Mouse (Mus musculus) forebrain, embryonic 14.5 days (tissue): ENCODE data around the gene Mrpl44. TPM values are rescaled to one million over a fixed set of nuclear protein-coding genes. Genes with fewer than 3 reads are reported as not detected.
A peak's percentile ranks its signal among the peaks of the same experiment; 100 is the strongest.

ENCODE experiments used
- ATAC-seq: fragments of 200-750 bp; cut with Nextera tagmentation; 2 replicates; pipeline ENCODE4 v1.8.0; 2017; ENCODE audit warnings: mild to moderate bottlenecking, moderate library complexity
- DNase-seq: peaks from one replicate; pipeline ENCODE4 v3.0.0-alpha.2; 2015; ENCODE audit warnings: low spot score
- H3K27ac ChIP-seq: fragments of 300-500 bp; sonication (generic); 2 replicates; pipeline ENCODE4 v1.5.1; 2014; ENCODE audit warnings: low read depth, mild to moderate bottlenecking, control low read depth, low read length, moderate library complexity
- H3K27me3 ChIP-seq: fragments of 300-500 bp; sonication (generic); replicated peaks from 2 replicates; pipeline ENCODE4 v1.6.1; 2014; ENCODE audit warnings: low read length, control low read depth, mixed read lengths; ENCODE audit not compliant: control insufficient read depth, insufficient read depth
- H3K36me3 ChIP-seq: fragments of 300-500 bp; sonication (generic); 2 replicates; pipeline ENCODE4 v1.6.1; 2014; ENCODE audit warnings: low read length, control low read depth; ENCODE audit not compliant: control insufficient read depth, insufficient read depth
- H3K4me1 ChIP-seq: fragments of 300-500 bp; sonication (generic); 2 replicates; pipeline ENCODE4 v1.6.1; 2014; ENCODE audit warnings: antibody characterized with exemption, low read length, control low read depth; ENCODE audit not compliant: control insufficient read depth, insufficient read depth
- H3K4me2 ChIP-seq: fragments of 300-500 bp; sonication (generic); 2 replicates; pipeline ENCODE4 v1.6.1; 2014; ENCODE audit warnings: mild to moderate bottlenecking, control low read depth, low read length
- H3K4me3 ChIP-seq: fragments of 300-500 bp; sonication (generic); 2 replicates; pipeline ENCODE4 v1.5.1; 2014; ENCODE audit warnings: low read depth, low read length, control low read depth
- H3K9ac ChIP-seq: fragments of 300-500 bp; sonication (generic); 2 replicates; pipeline ENCODE4 v1.6.1; 2014; ENCODE audit warnings: mild to moderate bottlenecking, low read length, control low read depth, moderate library complexity
- H3K9me3 ChIP-seq: fragments of 300-500 bp; sonication (generic); replicated peaks from 2 replicates; pipeline ENCODE4 v1.6.1; 2016; ENCODE audit warnings: low read length, control low read depth, mixed read lengths; ENCODE audit not compliant: control insufficient read depth
- WGBS: fragments of 180-500 bp; shearing (Covaris S2); extraction: QIAGEN DNeasy Blood & Tissue Kit; methylation state at CpG from one replicate; pipeline ENCODE4 v1.1.7; 2014; 5-methylcytosine and 5-hydroxymethylcytosine counted together
- polyA plus RNA-seq: library from polyadenylated mRNA; unstranded; fragments of >200 nt; fragmentation: Nextera tagmentation; extraction: Ambion mirVana; gene quantifications from 2 replicates; pipeline ENCODE4 v1.2.1, GENCODE M21; 2014

Gene Mrpl44
- polyA plus RNA-seq, 1 experiment from 2014 or later, result 42.7 TPM

- no peaks in the 10 kb centered on the region for H3K36me3 ChIP-seq
- DNase-seq, result no peak
- no peaks in the 10 kb centered on the region for H3K27me3 ChIP-seq
- H3K4me2 ChIP-seq, result peak overlapping the region; percentile 36
- no peak overlapping the region for H3K4me3 ChIP-seq
- WGBS, result 55% methylated on average over 5 of the region's 5 CpGs
- no peaks in the 10 kb centered on the region for H3K9me3 ChIP-seq
- no peak for ATAC-seq
- no peak overlapping the region for H3K27ac ChIP-seq
- H3K4me1 ChIP-seq, result peaks cover 14% of the 10 kb centered on the region
- H3K9ac ChIP-seq, result no peak overlapping the region
Measured at GRCm38 (mm10) chr1:79759436-79759972, 16.3 kb upstream of the Mrpl44 start.

GRCm38 (mm10) chr1:79760656-79761055 lies 15.2 kb upstream of the Mrpl44 start:
- H3K9ac ChIP-seq, result peak overlapping the region; percentile 86
- no peaks in the 10 kb centered on the region for H3K36me3 ChIP-seq
- H3K27ac ChIP-seq, result no peak overlapping the region
- DNase-seq (no peak), ATAC-seq (peak; percentile 4; the same call in 1 of the 2 replicates)
- peak overlapping the region; percentile 74 for H3K4me2 ChIP-seq
- peak overlapping the region; percentile 76 for H3K4me3 ChIP-seq
- WGBS, result 4% methylated on average over 11 of the region's 11 CpGs
- no peaks in the 10 kb centered on the region for H3K27me3 ChIP-seq
- no peaks in the 10 kb centered on the region for H3K9me3 ChIP-seq
- H3K4me1 ChIP-seq, result peaks cover 14% of the 10 kb centered on the region

- Histone ChIP-seq H3K27ac (no peak overlapping the region; the same call in 1 of the 2 replicates), H3K27me3 (no peaks in the 10 kb centered on the region)
- WGBS, result under 1% methylated on average over 64 of the region's 65 CpGs
Measured at GRCm38 (mm10) chr1:79761106-79761916, 14.5 kb upstream of the Mrpl44 start.

GRCm38 (mm10) chr1:79761917-79762271 lies 13.9 kb upstream of the Mrpl44 start:
- no peak overlapping the region for H3K27ac ChIP-seq
- WGBS, result 0% methylated on average over 6 of the region's 6 CpGs

More at GRCm38 (mm10) chr1:79761106-79761916, 14.5 kb upstream of the Mrpl44 start:
- Histone ChIP-seq H3K36me3 (no peaks in the 10 kb centered on the region), H3K4me2 (peak overlapping the region; percentile 74), H3K9me3 (no peaks in the 10 kb centered on the region), H3K4me1 (peaks cover 14% of the 10 kb centered on the region), H3K4me3 (peak overlapping the region; percentile 76), H3K9ac (peak overlapping the region; percentile 86)
- DNase-seq (peak; percentile 94), ATAC-seq (peak; percentile 98)

GRCm38 (mm10) chr1:79762282-79763250 lies 13.3 kb upstream of the Mrpl44 start:
- Histone ChIP-seq H3K27me3 (no peaks in the 10 kb centered on the region), H3K36me3 (no peaks in the 10 kb centered on the region), H3K9me3 (no peaks in the 10 kb centered on the region), H3K4me1 (peaks cover 14% of the 10 kb centered on the region), H3K9ac (peak overlapping the region; percentile 86), H3K4me3 (peak overlapping the region; percentile 76), H3K4me2 (peak overlapping the region; percentile 74), H3K27ac (no peak overlapping the region)
- ATAC-seq (no peak), DNase-seq (no peak)
- 66% methylated on average over 16 of the region's 16 CpGs for WGBS

More at GRCm38 (mm10) chr1:79761917-79762271, 13.9 kb upstream of the Mrpl44 start:
- Histone ChIP-seq H3K27me3 (no peaks in the 10 kb centered on the region), H3K4me1 (peaks cover 14% of the 10 kb centered on the region), H3K36me3 (no peaks in the 10 kb centered on the region), H3K9me3 (no peaks in the 10 kb centered on the region), H3K9ac (peak overlapping the region; percentile 86), H3K4me2 (peak overlapping the region; percentile 74), H3K4me3 (peak overlapping the region; percentile 76)
- peak; percentile 43 for ATAC-seq
- no peak for DNase-seq

GRCm38 (mm10) chr1:79764031-79764430 lies 11.8 kb upstream of the Mrpl44 start:
- no peak overlapping the region for H3K27ac ChIP-seq
- H3K36me3 ChIP-seq, result no peaks in the 10 kb centered on the region
- peaks cover 14% of the 10 kb centered on the region for H3K4me1 ChIP-seq
- no peak overlapping the region for H3K4me3 ChIP-seq
- no peak for ATAC-seq
- 87% methylated on average over 2 of the region's 2 CpGs for WGBS
- H3K4me2 ChIP-seq, result no peak overlapping the region
- H3K27me3 ChIP-seq, result no peaks in the 10 kb centered on the region
- no peak overlapping the region for H3K9ac ChIP-seq
- no peak for DNase-seq
- no peaks in the 10 kb centered on the region for H3K9me3 ChIP-seq

GRCm38 (mm10) chr1:79764483-79764882 lies 11.3 kb upstream of the Mrpl44 start:
- no peak for ATAC-seq
- H3K9ac ChIP-seq, result no peak overlapping the region
- H3K4me1 ChIP-seq, result peaks cover 14% of the 10 kb centered on the region
- H3K36me3 ChIP-seq, result no peaks in the 10 kb centered on the region
- no peak overlapping the region for H3K4me3 ChIP-seq
- no peak overlapping the region for H3K27ac ChIP-seq
- DNase-seq, result no peak
- H3K9me3 ChIP-seq, result no peaks in the 10 kb centered on the region
- no peaks in the 10 kb centered on the region for H3K27me3 ChIP-seq
- 97% methylated on average over 1 of the region's 1 CpGs for WGBS
- H3K4me2 ChIP-seq, result no peak overlapping the region

GRCm38 (mm10) chr1:79768231-79768630 lies 7.6 kb upstream of the Mrpl44 start:
- no peak overlapping the region for H3K9ac ChIP-seq
- H3K27me3 ChIP-seq, result no peaks in the 10 kb centered on the region
- no peak overlapping the region for H3K4me2 ChIP-seq
- ATAC-seq (no peak), DNase-seq (no peak)
- H3K4me1 ChIP-seq, result no peaks in the 10 kb centered on the region
- 81% methylated on average over 1 of the region's 1 CpGs for WGBS
- no peaks in the 10 kb centered on the region for H3K36me3 ChIP-seq
- H3K27ac ChIP-seq, result no peak overlapping the region
- no peak overlapping the region for H3K4me3 ChIP-seq
- H3K9me3 ChIP-seq, result no peaks in the 10 kb centered on the region
